Mouse (Mus musculus): ENCODE measurements around the gene Itih4.

The Itih4 gene

GRCm38 (mm10) chr14:30875130-30875865 is 11.0 kb upstream of the Itih4 start:
- TF ChIP-seq CTCF (conservative IDR thresholded peaks at IDR 0.05; ENCODE audit: low read length) (no peak), NANOG (IDR thresholded peaks at IDR 0.05; ENCODE audit: borderline replicate concordance, low read length) (no peak), POU5F1 (IDR thresholded peaks at IDR 0.05; ENCODE audit: borderline replicate concordance, low read length) (no peak)
- Histone ChIP-seq H3K9me3 (ENCODE audit: low read length) (no peaks in the 10 kb centered on the region), H3K4me3 (replicated peaks; ENCODE audit: low read length) (peak overlapping the region; percentile 37), H3K27me3 (ENCODE audit: insufficient read depth, low read length) (no peaks in the 10 kb centered on the region), H3K36me3 (ENCODE audit: insufficient read depth, low read length) (peaks cover 41% of the 10 kb centered on the region), H3K4me1 (replicated peaks; ENCODE audit: low read depth, low read length) (peaks cover 47% of the 10 kb centered on the region)

DNA sequence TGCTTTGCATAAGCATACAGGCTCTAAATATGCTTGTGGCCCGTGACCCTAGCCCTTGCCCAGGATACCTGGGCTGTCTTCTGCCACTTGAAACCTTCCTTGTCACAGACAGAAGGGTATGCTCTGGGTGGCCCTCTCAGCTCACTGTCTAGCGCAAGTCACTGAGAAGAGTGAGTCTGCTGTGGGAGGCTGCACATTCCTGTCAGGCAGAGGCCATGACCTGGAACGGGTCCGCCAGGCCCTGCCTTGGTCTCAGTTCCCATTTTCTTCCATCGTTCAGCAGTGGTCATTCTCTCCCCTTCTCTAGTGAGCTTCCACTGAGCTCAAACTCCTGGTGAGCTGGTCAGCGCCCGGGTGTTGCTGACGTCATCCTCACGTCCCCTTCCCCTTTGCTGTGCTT is 10.3 kb upstream of the Itih4 start:
- peak overlapping the region; percentile 37 for H3K4me3 ChIP-seq (replicated peaks; ENCODE audit: low read length)
- TF ChIP-seq POU5F1 (IDR thresholded peaks at IDR 0.05; ENCODE audit: borderline replicate concordance, low read length), result no peak
- TF ChIP-seq CTCF (conservative IDR thresholded peaks at IDR 0.05; ENCODE audit: low read length), result no peak
- TF ChIP-seq NANOG (IDR thresholded peaks at IDR 0.05; ENCODE audit: borderline replicate concordance, low read length), result no peak
- peaks cover 39% of the 10 kb centered on the region for H3K36me3 ChIP-seq (ENCODE audit: insufficient read depth, low read length)
- peaks cover 47% of the 10 kb centered on the region for H3K4me1 ChIP-seq (replicated peaks; ENCODE audit: low read depth, low read length)
- no peaks in the 10 kb centered on the region for H3K9me3 ChIP-seq (ENCODE audit: low read length)
- no peaks in the 10 kb centered on the region for H3K27me3 ChIP-seq (ENCODE audit: insufficient read depth, low read length)

DNA sequence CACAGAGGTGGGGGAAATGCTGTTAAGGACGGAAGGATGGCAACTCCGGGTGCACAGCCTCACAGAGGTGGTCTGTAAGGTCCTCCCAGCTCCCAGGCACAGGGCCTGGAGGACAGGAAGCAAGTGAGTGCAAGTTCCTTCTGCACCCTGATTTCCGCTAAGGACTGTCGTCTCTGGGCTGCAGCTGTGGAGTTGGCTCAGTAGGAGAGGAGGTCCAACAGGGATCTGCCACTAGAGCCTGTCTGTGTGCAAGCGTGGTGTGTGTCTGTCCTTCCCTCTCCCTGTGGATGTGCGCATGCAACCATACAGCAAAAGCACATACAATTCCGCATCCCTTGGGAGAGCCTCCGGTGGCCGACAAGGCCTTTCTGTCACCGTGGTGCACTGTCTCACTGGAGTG is 9.8 kb upstream of the Itih4 start:
- TF ChIP-seq POU5F1 (IDR thresholded peaks at IDR 0.05; ENCODE audit: borderline replicate concordance, low read length), result no peak
- no peak for TF ChIP-seq NANOG (IDR thresholded peaks at IDR 0.05; ENCODE audit: borderline replicate concordance, low read length)
- no peak for TF ChIP-seq CTCF (conservative IDR thresholded peaks at IDR 0.05; ENCODE audit: low read length)
- peaks cover 35% of the 10 kb centered on the region for H3K36me3 ChIP-seq (ENCODE audit: insufficient read depth, low read length)

DNA sequence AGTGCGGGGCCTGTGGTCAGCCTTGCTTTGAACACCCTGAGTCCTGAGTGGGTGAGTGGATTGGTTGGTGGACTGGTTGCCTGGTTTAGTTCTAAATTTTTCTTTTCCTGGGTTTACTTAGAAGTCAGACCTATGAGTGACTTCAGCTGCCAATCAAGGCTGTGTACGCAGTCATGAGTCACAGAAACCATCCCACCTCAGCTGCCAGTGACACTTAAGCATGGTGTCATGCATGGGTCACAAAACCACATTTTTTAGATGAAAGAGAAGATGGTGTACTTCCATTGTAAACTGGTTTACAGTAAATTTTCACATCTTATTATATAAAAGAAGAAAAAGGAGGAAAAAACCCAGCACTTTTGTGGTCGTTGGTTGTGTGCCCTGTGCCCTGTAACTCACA is 8.4 kb upstream of the Itih4 start:
- no peak for TF ChIP-seq POU5F1 (IDR thresholded peaks at IDR 0.05; ENCODE audit: borderline replicate concordance, low read length)
- TF ChIP-seq CTCF (conservative IDR thresholded peaks at IDR 0.05; ENCODE audit: low read length), result no peak
- TF ChIP-seq NANOG (IDR thresholded peaks at IDR 0.05; ENCODE audit: borderline replicate concordance, low read length), result no peak
- no peaks in the 10 kb centered on the region; the same call in 1 of the 2 replicates for H3K27me3 ChIP-seq (ENCODE audit: insufficient read depth, low read length)
- H3K9me3 ChIP-seq (ENCODE audit: low read length), result no peaks in the 10 kb centered on the region
- H3K4me3 ChIP-seq (replicated peaks; ENCODE audit: low read length), result no peak overlapping the region
- peaks cover 42% of the 10 kb centered on the region for H3K4me1 ChIP-seq (replicated peaks; ENCODE audit: low read depth, low read length)
- H3K36me3 ChIP-seq (ENCODE audit: insufficient read depth, low read length), result peaks cover 26% of the 10 kb centered on the region

More for the DNA sequence above, 9.8 kb upstream of the Itih4 start:
- Histone ChIP-seq H3K4me3 (replicated peaks; ENCODE audit: low read length) (no peak overlapping the region), H3K4me1 (replicated peaks; ENCODE audit: low read depth, low read length) (peaks cover 47% of the 10 kb centered on the region), H3K27me3 (ENCODE audit: insufficient read depth, low read length) (no peaks in the 10 kb centered on the region), H3K9me3 (ENCODE audit: low read length) (no peaks in the 10 kb centered on the region)

DNA sequence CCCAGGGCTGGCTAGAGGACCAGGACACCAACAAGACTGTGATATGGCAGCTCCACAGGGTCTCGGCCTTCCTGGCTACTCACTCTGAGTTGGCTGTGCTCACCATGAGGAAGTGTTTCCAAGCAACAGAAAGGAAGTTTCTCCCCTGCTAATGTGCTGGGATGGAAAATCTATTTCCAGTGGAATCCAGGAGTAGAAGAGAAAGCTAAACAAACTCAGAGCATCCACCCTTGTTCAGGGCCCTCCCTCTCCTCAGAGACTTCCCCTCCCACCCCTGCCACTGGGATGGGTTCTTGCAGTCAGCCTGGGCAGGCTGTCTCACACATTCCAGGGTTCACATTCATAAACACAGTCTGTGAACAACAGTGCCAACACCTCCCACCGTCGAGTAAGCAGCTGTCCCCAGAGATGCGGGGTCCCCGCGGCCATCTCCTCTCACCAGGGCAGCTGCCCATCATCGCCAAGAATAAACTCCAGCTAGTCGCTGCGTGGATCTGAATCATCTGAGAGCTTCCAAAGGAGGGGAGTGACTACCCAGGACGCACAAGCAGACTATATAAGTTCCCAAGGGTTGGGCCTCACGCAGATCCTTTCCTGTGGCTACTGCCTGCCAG is 7.2 kb upstream of the Itih4 start, which contains the start of gene Mustn1:
Mustn1 (plus strand) TSS at position 243 of the 614 bp plus-strand sequence.
- TF ChIP-seq NANOG (IDR thresholded peaks at IDR 0.05; ENCODE audit: borderline replicate concordance, low read length) (no peak), CTCF (conservative IDR thresholded peaks at IDR 0.05; ENCODE audit: low read length) (no peak), POU5F1 (IDR thresholded peaks at IDR 0.05; ENCODE audit: borderline replicate concordance, low read length) (no peak)
- H3K4me3 ChIP-seq (replicated peaks; ENCODE audit: low read length), result peak within 1 kb of the TSS; percentile 41
- H3K27me3 ChIP-seq (ENCODE audit: insufficient read depth, low read length), result no peaks in the 10 kb centered on the region; the same call in 1 of the 2 replicates
- H3K36me3 ChIP-seq (ENCODE audit: insufficient read depth, low read length), result peaks cover 14% of the 10 kb centered on the region
- peaks cover 42% of the 10 kb centered on the region for H3K4me1 ChIP-seq (replicated peaks; ENCODE audit: low read depth, low read length)
- no peaks in the 10 kb centered on the region for H3K9me3 ChIP-seq (ENCODE audit: low read length)

DNA sequence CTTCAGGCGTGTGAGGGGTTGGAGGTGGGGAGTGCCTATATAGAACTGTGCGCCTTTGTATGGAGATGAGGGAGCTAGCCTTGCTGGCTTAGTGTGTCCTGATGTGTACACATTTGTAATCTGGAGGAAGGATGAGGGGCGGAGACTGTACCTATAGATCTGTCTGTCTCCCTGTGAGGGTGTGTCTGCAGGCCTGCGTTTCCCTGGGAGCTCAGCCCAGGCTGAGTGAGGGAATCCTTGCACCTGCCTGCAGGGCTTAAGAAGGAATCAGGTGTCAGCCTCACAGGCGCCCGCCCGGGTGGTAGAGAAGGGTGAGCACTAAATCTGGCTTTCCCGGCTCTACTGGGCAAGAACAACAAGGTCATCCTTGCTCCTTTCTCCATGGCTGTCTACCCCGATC is 6.5 kb upstream of the Itih4 start:
- H3K4me1 ChIP-seq (replicated peaks; ENCODE audit: low read depth, low read length), result peaks cover 42% of the 10 kb centered on the region
- TF ChIP-seq CTCF (conservative IDR thresholded peaks at IDR 0.05; ENCODE audit: low read length), result no peak
- TF ChIP-seq POU5F1 (IDR thresholded peaks at IDR 0.05; ENCODE audit: borderline replicate concordance, low read length), result no peak
- no peak for TF ChIP-seq NANOG (IDR thresholded peaks at IDR 0.05; ENCODE audit: borderline replicate concordance, low read length)

GRCm38 (mm10) chr14:30880251-30880650 is 6.0 kb upstream of the Itih4 start:
- peak overlapping the region; percentile 41 for H3K4me3 ChIP-seq (replicated peaks; ENCODE audit: low read length)
- no peaks in the 10 kb centered on the region for H3K9me3 ChIP-seq (ENCODE audit: low read length)
- H3K4me1 ChIP-seq (replicated peaks; ENCODE audit: low read depth, low read length), result peaks cover 41% of the 10 kb centered on the region
- H3K36me3 ChIP-seq (ENCODE audit: insufficient read depth, low read length), result peaks cover 6% of the 10 kb centered on the region; the same call in 1 of the 2 replicates
- no peak for TF ChIP-seq CTCF (conservative IDR thresholded peaks at IDR 0.05; ENCODE audit: low read length)
- no peak for TF ChIP-seq POU5F1 (IDR thresholded peaks at IDR 0.05; ENCODE audit: borderline replicate concordance, low read length)
- TF ChIP-seq NANOG (IDR thresholded peaks at IDR 0.05; ENCODE audit: borderline replicate concordance, low read length), result no peak
- H3K27me3 ChIP-seq (ENCODE audit: insufficient read depth, low read length), result no peaks in the 10 kb centered on the region; the same call in 1 of the 2 replicates

More for the DNA sequence above, 6.5 kb upstream of the Itih4 start:
- H3K4me3 ChIP-seq (replicated peaks; ENCODE audit: low read length), result peak overlapping the region; percentile 41
- H3K9me3 ChIP-seq (ENCODE audit: low read length), result no peaks in the 10 kb centered on the region
- no peaks in the 10 kb centered on the region; the same call in 1 of the 2 replicates for H3K27me3 ChIP-seq (ENCODE audit: insufficient read depth, low read length)
- peaks cover 7% of the 10 kb centered on the region; the same call in 1 of the 2 replicates for H3K36me3 ChIP-seq (ENCODE audit: insufficient read depth, low read length)
